Mouse (Mus musculus) intestine, postnatal 0 days (tissue): Measurements from ENCODE around the gene Arhgap44. TPM values are rescaled to one million over a fixed set of nuclear protein-coding genes. Genes with fewer than 3 reads are reported as not detected.

Source experiments
- ATAC-seq: fragments of 200-750 bp; cut with Nextera tagmentation; 2 replicates; pipeline ENCODE4 v1.8.0; 2017; ENCODE audit warnings: mild to moderate bottlenecking, moderate TSS enrichment, moderate library complexity
- H3K27ac ChIP-seq: fragments of 300-500 bp; sonication (generic); 2 replicates; pipeline ENCODE4 v1.5.1; 2014; ENCODE audit warnings: mild to moderate bottlenecking, low read depth, low read length, moderate library complexity
- H3K27me3 ChIP-seq: fragments of 300-500 bp; sonication (generic); replicated peaks from 2 replicates; pipeline ENCODE4 v1.6.1; 2014; ENCODE audit warnings: low read length, mixed read lengths; ENCODE audit not compliant: control insufficient read depth, insufficient read depth
- H3K36me3 ChIP-seq: fragments of 300-500 bp; sonication (generic); 2 replicates; pipeline ENCODE4 v1.6.1; 2014; ENCODE audit warnings: mild to moderate bottlenecking, moderate library complexity; ENCODE audit not compliant: control insufficient read depth, insufficient read depth
- H3K4me1 ChIP-seq: fragments of 300-500 bp; sonication (generic); replicated peaks from 2 replicates; pipeline ENCODE4 v1.6.1; 2014; ENCODE audit warnings: antibody characterized with exemption, low read length, mixed read lengths; ENCODE audit not compliant: control insufficient read depth, insufficient read depth
- H3K4me2 ChIP-seq: fragments of 300-500 bp; sonication (generic); replicated peaks from 2 replicates; pipeline ENCODE4 v1.6.1; 2014; ENCODE audit warnings: low read depth, mild to moderate bottlenecking, moderate library complexity
- H3K4me3 ChIP-seq: fragments of 300-500 bp; sonication (generic); 2 replicates; pipeline ENCODE4 v1.5.1; 2014; ENCODE audit warnings: low read depth, low read length
- H3K9ac ChIP-seq: fragments of 300-500 bp; sonication (generic); 2 replicates; pipeline ENCODE4 v1.6.1; 2014; ENCODE audit warnings: mild to moderate bottlenecking, low read depth, low read length
- H3K9me3 ChIP-seq: fragments of 300-500 bp; sonication (generic); 2 replicates; pipeline ENCODE4 v1.6.1; 2016; ENCODE audit warnings: mixed run types; ENCODE audit not compliant: control insufficient read depth
- CTCF ChIP-seq: sonication (generic); IDR thresholded peaks from 2 replicates; pipeline ENCODE4 v1.5.1; 2016; ENCODE audit warnings: low read depth, mild to moderate bottlenecking, control low read depth, antibody characterized with exemption, moderate library complexity
- WGBS: fragments of 180-500 bp; shearing (Covaris S2); extraction: QIAGEN DNeasy Blood & Tissue Kit; methylation state at CpG from one replicate; pipeline ENCODE4 v1.1.7; 2014; 5-methylcytosine and 5-hydroxymethylcytosine counted together
- polyA plus RNA-seq: library from polyadenylated mRNA; unstranded; fragments of >200 nt; fragmentation: Nextera tagmentation; extraction: Ambion mirVana; gene quantifications from 2 replicates; pipeline ENCODE4 v1.2.1, GENCODE M21; 2015

The Arhgap44 gene
- polyA plus RNA-seq, 1 experiment from 2014 or later = 11.1 TPM

DNA sequence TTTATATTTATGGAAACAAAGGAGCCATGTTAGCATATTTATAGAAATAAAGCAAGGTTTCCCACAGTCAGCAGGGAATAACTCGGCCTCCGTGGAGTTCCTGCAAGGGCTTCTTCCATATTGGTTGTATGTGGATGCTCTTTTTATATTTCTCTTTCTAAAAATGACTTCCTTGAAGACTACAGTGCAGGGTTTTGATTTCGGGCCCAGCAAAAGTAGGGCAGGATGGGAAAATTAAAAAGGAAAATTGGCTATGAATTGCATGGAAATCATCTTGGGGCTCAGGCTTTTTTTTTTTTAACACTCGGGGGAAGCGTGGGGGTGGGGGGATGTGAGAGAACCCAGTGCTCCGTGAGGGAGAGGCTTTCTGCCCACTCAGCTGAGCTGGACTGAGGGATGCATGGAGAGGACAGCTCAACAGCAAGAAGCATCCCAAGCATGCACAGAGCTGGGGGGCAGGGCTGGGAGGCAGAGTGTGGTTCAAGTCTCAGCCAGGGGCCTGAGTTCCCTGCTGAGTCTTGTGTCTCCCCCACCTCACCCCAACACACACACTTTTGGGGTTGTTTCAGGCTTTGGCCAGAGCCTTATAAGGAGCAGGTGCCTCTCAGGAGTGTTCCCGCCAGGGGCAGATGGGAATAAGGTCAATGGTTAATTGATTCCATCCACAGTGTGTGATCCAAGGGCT lies 104.4 kb downstream of the Arhgap44 start:
- H3K36me3 ChIP-seq = no peaks in the 10 kb centered on the region
- no peak overlapping the region for H3K27ac ChIP-seq
- H3K4me2 ChIP-seq = no peak overlapping the region
- H3K4me3 ChIP-seq = no peak overlapping the region
- no peak for ATAC-seq
- H3K4me1 ChIP-seq = no peaks in the 10 kb centered on the region
- WGBS = 80% methylated on average over 7 of the region's 7 CpGs
- H3K27me3 ChIP-seq = no peaks in the 10 kb centered on the region
- H3K9ac ChIP-seq = no peak overlapping the region
- no peaks in the 10 kb centered on the region for H3K9me3 ChIP-seq
- TF ChIP-seq CTCF = no peak

DNA sequence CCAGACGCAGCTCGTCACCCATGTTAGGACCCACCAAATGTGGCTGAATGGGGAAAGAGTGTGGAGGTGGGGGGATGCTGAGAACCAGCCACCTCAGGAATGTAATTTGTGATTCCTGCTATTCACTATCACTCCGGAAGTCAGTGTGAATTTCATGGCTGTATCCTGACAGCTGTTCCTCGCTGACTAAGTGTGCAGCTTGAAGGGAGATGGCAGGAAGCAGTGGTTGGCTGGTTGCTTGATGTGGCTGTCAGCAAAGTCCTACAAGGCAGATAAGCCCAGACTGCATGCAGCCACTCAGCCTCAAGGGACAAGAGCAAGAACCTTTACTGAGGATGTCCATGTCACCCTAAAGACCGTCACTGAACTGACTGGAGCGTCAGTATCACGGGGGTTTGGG lies 107.2 kb downstream of the Arhgap44 start:
- no peaks in the 10 kb centered on the region for H3K27me3 ChIP-seq
- no peaks in the 10 kb centered on the region for H3K36me3 ChIP-seq
- no peaks in the 10 kb centered on the region for H3K9me3 ChIP-seq
- H3K27ac ChIP-seq = no peak overlapping the region
- no peak overlapping the region for H3K4me3 ChIP-seq
- WGBS = 78% methylated on average over 7 of the region's 7 CpGs
- H3K9ac ChIP-seq = no peak overlapping the region
- no peak for ATAC-seq
- H3K4me1 ChIP-seq = no peaks in the 10 kb centered on the region
- no peak for TF ChIP-seq CTCF
- no peak overlapping the region for H3K4me2 ChIP-seq

DNA sequence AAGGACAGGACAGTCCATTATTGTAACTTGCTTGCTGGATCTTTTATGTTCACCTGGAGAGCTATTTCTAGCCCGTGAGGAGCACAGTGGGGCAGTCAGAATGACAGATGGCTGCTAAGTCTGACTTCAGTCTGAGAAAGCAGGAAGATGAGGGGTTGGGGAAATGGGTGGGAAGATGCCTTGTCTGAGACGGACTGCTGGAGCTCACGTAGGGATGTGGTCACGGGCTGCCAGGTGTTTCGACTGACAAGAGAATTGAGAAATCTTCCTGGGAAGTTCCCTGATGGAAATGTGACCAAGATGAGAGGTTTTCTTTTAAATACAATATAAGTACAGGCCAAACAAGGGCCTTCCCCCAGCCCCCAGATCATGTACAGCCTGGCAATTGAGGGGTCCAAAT lies 108.5 kb downstream of the Arhgap44 start:
- no peak overlapping the region for H3K4me2 ChIP-seq
- no peak overlapping the region for H3K27ac ChIP-seq
- H3K4me1 ChIP-seq = no peaks in the 10 kb centered on the region
- no peaks in the 10 kb centered on the region for H3K36me3 ChIP-seq
- H3K27me3 ChIP-seq = no peaks in the 10 kb centered on the region
- TF ChIP-seq CTCF = no peak
- H3K9ac ChIP-seq = no peak overlapping the region
- ATAC-seq = no peak
- no peak overlapping the region for H3K4me3 ChIP-seq
- H3K9me3 ChIP-seq = no peaks in the 10 kb centered on the region
- WGBS = 79% methylated on average over 5 of the region's 5 CpGs

DNA sequence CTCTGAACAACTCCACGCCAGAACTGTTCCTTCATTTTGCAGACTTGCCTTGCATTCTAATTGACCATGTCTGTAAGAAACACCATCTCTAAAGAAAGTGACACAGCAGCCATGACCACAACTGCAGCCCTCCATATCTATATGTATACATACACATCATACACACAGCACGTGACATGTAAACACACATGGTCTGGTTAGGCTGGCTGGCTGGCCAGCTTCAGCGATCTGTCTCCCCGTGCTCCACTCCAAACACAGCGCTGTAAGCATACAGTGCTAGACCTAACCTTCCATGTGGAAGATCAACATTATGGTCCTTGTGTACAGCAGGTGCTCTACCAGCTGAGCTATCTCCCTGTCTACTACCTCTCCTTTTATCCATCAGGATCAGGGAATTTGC lies 111.9 kb downstream of the Arhgap44 start:
- no peak overlapping the region for H3K4me3 ChIP-seq
- TF ChIP-seq CTCF = no peak
- no peak overlapping the region for H3K27ac ChIP-seq
- H3K9me3 ChIP-seq = no peaks in the 10 kb centered on the region
- WGBS = 73% methylated on average over 5 of the region's 5 CpGs
- no peak overlapping the region for H3K4me2 ChIP-seq
- no peaks in the 10 kb centered on the region for H3K36me3 ChIP-seq
- H3K9ac ChIP-seq = no peak overlapping the region
- no peak for ATAC-seq
- H3K4me1 ChIP-seq = no peaks in the 10 kb centered on the region
- H3K27me3 ChIP-seq = no peaks in the 10 kb centered on the region

DNA sequence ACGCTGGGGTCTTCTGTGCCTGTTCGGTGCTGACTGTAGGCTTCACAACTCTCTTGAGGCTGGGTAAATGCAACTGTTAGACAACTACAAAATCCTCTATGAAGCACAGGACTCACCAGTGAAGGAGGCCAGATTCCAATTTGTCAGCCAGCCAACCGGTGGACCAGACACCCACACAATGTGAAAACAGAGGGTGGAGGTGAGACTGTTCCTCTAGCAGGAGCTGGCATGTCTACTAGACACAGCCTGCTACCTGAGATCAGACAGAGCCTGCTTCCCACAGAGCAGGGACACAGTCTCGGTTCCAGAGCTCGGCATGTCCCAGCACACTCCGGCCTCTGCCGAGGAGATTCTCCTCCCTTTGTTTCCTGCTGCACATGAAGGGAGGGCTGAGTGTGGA lies 113.7 kb downstream of the Arhgap44 start:
- Histone ChIP-seq H3K36me3 (no peaks in the 10 kb centered on the region), H3K4me2 (no peak overlapping the region), H3K27me3 (no peaks in the 10 kb centered on the region), H3K4me1 (no peaks in the 10 kb centered on the region), H3K9me3 (no peaks in the 10 kb centered on the region), H3K9ac (no peak overlapping the region), H3K4me3 (no peak overlapping the region), H3K27ac (no peak overlapping the region)
- no peak for TF ChIP-seq CTCF
- no peak for ATAC-seq
- 87% methylated on average over 7 of the region's 7 CpGs for WGBS

DNA sequence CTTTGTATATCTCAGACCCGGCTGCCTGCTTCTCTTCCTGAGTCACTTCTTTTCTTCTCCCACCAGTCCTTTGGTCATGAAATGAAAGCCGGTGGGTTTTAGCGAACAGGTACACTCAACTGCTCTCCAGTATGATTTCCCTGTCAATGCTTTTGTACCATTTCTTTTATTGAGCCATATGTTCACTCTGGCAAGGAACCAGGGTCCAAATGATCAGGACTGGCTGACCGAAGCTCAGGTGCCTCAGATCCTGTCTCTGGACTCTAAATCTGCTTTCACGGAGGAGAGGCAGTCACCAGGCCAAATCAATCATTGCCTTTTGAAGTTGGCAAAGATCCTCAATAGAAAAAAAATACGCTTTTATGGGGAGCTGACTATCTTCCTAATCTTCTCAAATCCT lies 122.2 kb downstream of the Arhgap44 start:
- H3K4me3 ChIP-seq = no peak overlapping the region
- H3K4me2 ChIP-seq = no peak overlapping the region
- H3K36me3 ChIP-seq = no peaks in the 10 kb centered on the region
- 77% methylated on average over 6 of the region's 6 CpGs for WGBS
- H3K9me3 ChIP-seq = no peaks in the 10 kb centered on the region
- no peaks in the 10 kb centered on the region for H3K4me1 ChIP-seq
- no peak overlapping the region for H3K27ac ChIP-seq
- H3K9ac ChIP-seq = no peak overlapping the region
- ATAC-seq = no peak
- H3K27me3 ChIP-seq = no peaks in the 10 kb centered on the region
- TF ChIP-seq CTCF = no peak
